ENCODE assay signal across 15 mouse cellular contexts in genomic region chr7:4147371-4147770, GRCm38 (mm10). TPM values are rescaled to one million over a fixed set of nuclear protein-coding genes. Genes with fewer than 3 reads are reported as not detected.
DNase-seq lines count a peak whose midpoint lies in the region; ATAC-seq and TF ChIP-seq lines count a peak whose summit lies in the region.
"Had no signal": no experiment of that assay in that cellular context is flagged by ENCODE, and none has a peak within 500 bp of the region (broad histone marks: within the 10 kb centered on the region; RNA-seq: fewer than 3 reads in every experiment).

No protein-coding gene starts in this region.

- peaks cover 78% of the 10 kb centered on the region for H3K4me1 ChIP-seq in megakaryocyte, embryonic 14.5 days
- H3K4me1 ChIP-seq in midbrain, embryonic 16.5 days (ENCODE audit: control insufficient read depth, insufficient read depth, low read length), result peaks cover 25% of the 10 kb centered on the region

- no peak for ATAC-seq in megakaryocyte, adult 5-6 weeks (ENCODE audit: poor library complexity, severe bottlenecking)
- ATAC-seq in midbrain, embryonic 16.5 days, result no peak

- WGBS in midbrain, embryonic 16.5 days, result 93% methylated on average over 20 of the region's 20 CpGs

- H3K27ac ChIP-seq in gastrocnemius, adult 2 months, result no peak overlapping the region
- H3K27ac ChIP-seq in midbrain, embryonic 16.5 days (ENCODE audit: low read length), result no peak overlapping the region
- H3K27ac ChIP-seq: kidney, postnatal 0 days; limb, embryonic 12.5 days; midbrain, embryonic 12.5 days had no signal

- TF ChIP-seq POLR2A in myocyte (IDR thresholded peaks at IDR 0.05; ENCODE audit: insufficient read length, low read depth), result peak; percentile 22

- H3K9me3 ChIP-seq in megakaryocyte, embryonic 14.5 days, result no peaks in the 10 kb centered on the region
- no peaks in the 10 kb centered on the region for H3K9me3 ChIP-seq in midbrain, embryonic 16.5 days (replicated peaks; ENCODE audit: control insufficient read depth, low read length, poor library complexity, severe bottlenecking)
- H3K9me3 ChIP-seq: limb, embryonic 12.5 days; lung, embryonic 15.5 days; midbrain, embryonic 12.5 days had no signal

- intact Hi-C loops in gastrocnemius, adult 2 months (cut with DNase I), result loop anchor here (5.0 to 10.0 kb wide), 2 partner anchors 345 to 503 kb away; partner anchors contain the start of gene Cnot3

- 0 out of 2 replicates have a peak overlapping the region, but pooled peaks have one; percentile 92 for H3K4me3 ChIP-seq in gastrocnemius, adult 2 months
- H3K4me3 ChIP-seq in megakaryocyte, embryonic 14.5 days (replicated peaks), result peak overlapping the region; percentile 82
- H3K4me3 ChIP-seq in myocyte, result no peak overlapping the region
- no peak overlapping the region for H3K4me3 ChIP-seq in midbrain, embryonic 16.5 days (ENCODE audit: low read depth, low read length)
- H3K4me3 ChIP-seq: limb, embryonic 12.5 days; lung, embryonic 15.5 days; midbrain, embryonic 12.5 days had no signal

- H3K9ac ChIP-seq in midbrain, embryonic 16.5 days (ENCODE audit: low read depth, low read length), result no peak overlapping the region
- H3K9ac ChIP-seq: limb, embryonic 12.5 days; lung, embryonic 15.5 days; midbrain, embryonic 12.5 days had no signal

- TF ChIP-seq CTCF in gastrocnemius, adult 2 months (IDR thresholded peaks at IDR 0.05), result no peak

- H3K27me3 ChIP-seq in megakaryocyte, embryonic 14.5 days (replicated peaks), result peaks cover 6% of the 10 kb centered on the region
- H3K27me3 ChIP-seq in myocyte (ENCODE audit: control insufficient read depth, insufficient read depth, insufficient read length), result no peaks in the 10 kb centered on the region
- peaks cover 7% of the 10 kb centered on the region for H3K27me3 ChIP-seq in midbrain, embryonic 16.5 days (ENCODE audit: control insufficient read depth, insufficient read depth, low read depth, low read length)

- no peak overlapping the region for H3K4me2 ChIP-seq in myocyte (ENCODE audit: low read depth)
- no peak overlapping the region for H3K4me2 ChIP-seq in midbrain, embryonic 16.5 days (ENCODE audit: low read length)

- no peaks in the 10 kb centered on the region for H3K79me2 ChIP-seq in myocyte (ENCODE audit: control insufficient read depth, insufficient read depth)

- no peak overlapping the region for H3ac ChIP-seq in myocyte (ENCODE audit: control insufficient read depth, insufficient read length)

- peaks cover 84% of the 10 kb centered on the region for H3K36me3 ChIP-seq in megakaryocyte, embryonic 14.5 days (replicated peaks; ENCODE audit: low read length)
- peaks cover 21% of the 10 kb centered on the region for H3K36me3 ChIP-seq in myocyte (ENCODE audit: control insufficient read depth, insufficient read depth)
- H3K36me3 ChIP-seq in midbrain, embryonic 16.5 days (ENCODE audit: control insufficient read depth, insufficient read depth, low read length), result peaks cover 46% of the 10 kb centered on the region

- DNase-seq in gastrocnemius, adult 2 months, result no peak
- DNase-seq in gastrocnemius, postnatal 25 days, result no peak
- peak; percentile 55 for DNase-seq in cerebellum, adult 9-11 months
- DNase-seq in lung, adult 18-20 months, result no peak
- DNase-seq: embryo, embryonic 11 days; thymus, adult 2 months had no signal

TF ChIP-seq in myocyte, 11 proteins besides CTCF, POLR2A, EP300 and RAD21:
- no peak for TF ChIP-seq SRF (IDR thresholded peaks at IDR 0.05; ENCODE audit: control insufficient read depth, insufficient read length, low read depth)
- no peak for TF ChIP-seq MYOG (IDR thresholded peaks at IDR 0.05; ENCODE audit: control insufficient read depth in 1 of 3, insufficient read depth in 1 of 3, insufficient read length in 2 of 3, low read depth in 2 of 3)
- TF ChIP-seq MYOD1 (IDR thresholded peaks at IDR 0.05; ENCODE audit: control insufficient read depth in 1 of 3, insufficient read length in 2 of 3, low read depth in 2 of 3), result no peak
- TF ChIP-seq REST (IDR thresholded peaks at IDR 0.05; ENCODE audit: insufficient read depth, insufficient read length), result no peak
- peak; percentile 77 for TF ChIP-seq POLR2AphosphoS2 (IDR thresholded peaks at IDR 0.05; ENCODE audit: insufficient read length, low read depth)
- TF ChIP-seq MAX (IDR thresholded peaks at IDR 0.05; ENCODE audit: low read depth), result no peak
- no peak for TF ChIP-seq CEBPB (IDR thresholded peaks at IDR 0.05; ENCODE audit: insufficient read depth, poor library complexity, severe bottlenecking)
- TF ChIP-seq TCF3 (IDR thresholded peaks at IDR 0.05; ENCODE audit: insufficient read length, low read depth), result no peak
- TF ChIP-seq E2F4 (IDR thresholded peaks at IDR 0.05; ENCODE audit: insufficient read depth), result no peak

RNA-seq across cellular contexts. Expression of gene Leng9, which starts 2.8 kb away (rescaled TPM):
- 1 to 10 TPM; 2.1 to 2.2 TPM for total RNA-seq in gastrocnemius, adult 2 months (2021)
- 1 to 10 TPM; 2.2 to 2.3 TPM for total RNA-seq in gastrocnemius, postnatal 25 days (2021)
- polyA plus RNA-seq in megakaryocyte, embryonic 14.5 days (2012; ENCODE audit: insufficient read depth, low replicate concordance), result 1.6 and 5.1 TPM in 2 replicates
- 2.6 and 3.0 TPM in 2 replicates for total RNA-seq in megakaryocyte, adult 5-6 weeks (2015)
- 4.1 and 5.2 TPM in 2 replicates for total RNA-seq in megakaryocyte, adult 5-6 weeks (2017)
- 3.2 TPM for polyA plus RNA-seq in myocyte (2012; fragmentation: generic; extraction: Trizol)
- 4.9 and 5.3 TPM in 2 replicates for polyA plus RNA-seq in midbrain, embryonic 16.5 days (2015; fragmentation: Nextera tagmentation; extraction: Ambion mirVana)

RNA-seq across cellular contexts. Expression of gene Leng8, which starts 10.5 kb away (rescaled TPM):
- 10 to 100 TPM; 44.5 to 45.4 TPM for total RNA-seq in gastrocnemius, adult 2 months (2021)
- 10 to 100 TPM; 32.2 to 34.8 TPM for total RNA-seq in gastrocnemius, postnatal 25 days (2021)
- polyA plus RNA-seq in megakaryocyte, embryonic 14.5 days (2012; ENCODE audit: insufficient read depth, low replicate concordance), result 56.6 and 193 TPM in 2 replicates
- total RNA-seq in megakaryocyte, adult 5-6 weeks (2015), result 34.2 and 48.8 TPM in 2 replicates
- 35.2 TPM in 2 replicates for total RNA-seq in megakaryocyte, adult 5-6 weeks (2017)
- 33.3 TPM for polyA plus RNA-seq in myocyte (2012; fragmentation: generic; extraction: Trizol)
- polyA plus RNA-seq in midbrain, embryonic 16.5 days (2015; fragmentation: Nextera tagmentation; extraction: Ambion mirVana), result 81.8 and 83.3 TPM in 2 replicates

RNA-seq across cellular contexts. Expression of gene Cdc42ep5, which starts 17.3 kb away (rescaled TPM):
- total RNA-seq in gastrocnemius, adult 2 months (2021), result 1 to 10 TPM; 1.4 to 2.0 TPM
- total RNA-seq in gastrocnemius, postnatal 25 days (2021), result 1 to 10 TPM; 1.7 to 4.0 TPM
- polyA plus RNA-seq in megakaryocyte, embryonic 14.5 days (2012; ENCODE audit: insufficient read depth, low replicate concordance), result 634 and 2,176 TPM in 2 replicates
- not detected in 2 replicates for total RNA-seq in megakaryocyte, adult 5-6 weeks (2015)
- total RNA-seq in megakaryocyte, adult 5-6 weeks (2017), result not detected in 2 replicates
- polyA plus RNA-seq in myocyte (2012; fragmentation: generic; extraction: Trizol), result 26.5 TPM
- polyA plus RNA-seq in midbrain, embryonic 16.5 days (2015; fragmentation: Nextera tagmentation; extraction: Ambion mirVana), result 4.7 and 5.1 TPM in 2 replicates
- total RNA-seq: MEL had no signal

RNA-seq across cellular contexts. Expression of gene Ttyh1, which starts 28.2 kb away (rescaled TPM):
- total RNA-seq in gastrocnemius, adult 2 months (2021), result 1 to 10 TPM; 1.8 to 4.7 TPM
- total RNA-seq in gastrocnemius, postnatal 25 days (2021), result 1 to 10 TPM; 1.2 to 3.0 TPM
- polyA plus RNA-seq in megakaryocyte, embryonic 14.5 days (2012; ENCODE audit: insufficient read depth, low replicate concordance), result not detected in 2 replicates
- total RNA-seq in megakaryocyte, adult 5-6 weeks (2015), result not detected in 2 replicates
- not detected in 2 replicates for total RNA-seq in megakaryocyte, adult 5-6 weeks (2017)
- 0.10 TPM for polyA plus RNA-seq in myocyte (2012; fragmentation: generic; extraction: Trizol)
- 122 and 158 TPM in 2 replicates for polyA plus RNA-seq in midbrain, embryonic 16.5 days (2015; fragmentation: Nextera tagmentation; extraction: Ambion mirVana)

Comparison
In these comparisons a context has a peak if more than half of its experiments do, and no peak if none do; other contexts are left out.
1. H3K4me3 ChIP-seq: peak in gastrocnemius, adult 2 months (single experiment) and megakaryocyte, embryonic 14.5 days (single experiment); none in myocyte (single experiment) and midbrain, embryonic 16.5 days (single experiment).